Mouse (Mus musculus) forebrain, embryonic 10.5 days (tissue): ENCODE measurements at regions not wholly inside any gene's neighbourhood (a gene's known extent, or its start where the extent isn't known, plus 50 kb on each side); places are given as distances from the start of the nearest gene placed in this dataset.
A peak's percentile ranks its signal among the peaks of the same experiment; 100 is the strongest.

ENCODE experiments used
- DNase-seq: peaks from one replicate; pipeline ENCODE4 v3.0.0-alpha.2; 2017; ENCODE audit warnings: low spot score; ENCODE audit errors: extremely low spot score
- H3K27ac ChIP-seq: fragments of 300-500 bp; sonication (generic); 2 replicates; pipeline ENCODE4 v1.5.1; 2016; ENCODE audit warnings: mild to moderate bottlenecking
- H3K27me3 ChIP-seq: fragments of 300-500 bp; sonication (generic); 2 replicates; pipeline ENCODE4 v1.6.1; 2016; ENCODE audit warnings: mild to moderate bottlenecking; ENCODE audit not compliant: poor library complexity, severe bottlenecking
- H3K36me3 ChIP-seq: fragments of 300-500 bp; sonication (generic); replicated peaks from 2 replicates; pipeline ENCODE4 v1.6.1; 2016; ENCODE audit warnings: mild to moderate bottlenecking, moderate library complexity
- H3K4me1 ChIP-seq: fragments of 300-500 bp; sonication (generic); 2 replicates; pipeline ENCODE4 v1.6.1; 2016
- H3K4me3 ChIP-seq: fragments of 300-500 bp; sonication (generic); 2 replicates; pipeline ENCODE4 v1.5.1; 2016; ENCODE audit warnings: mild to moderate bottlenecking, moderate library complexity
- H3K9me3 ChIP-seq: fragments of 300-500 bp; sonication (generic); 2 replicates; pipeline ENCODE4 v1.6.1; 2016; ENCODE audit warnings: mild to moderate bottlenecking, moderate library complexity
- WGBS: fragments of 180-500 bp; shearing (Covaris S2); methylation state at CpG from one replicate; pipeline ENCODE4 v1.1.7; 2016; 5-methylcytosine and 5-hydroxymethylcytosine counted together

GRCm38 (mm10) chr4:9002380-9002779, 763.5 kb upstream of the Car8 start:
- 84% methylated on average over 6 of the region's 6 CpGs for WGBS
- Histone ChIP-seq H3K27me3 (no peaks in the 10 kb centered on the region), H3K27ac (no peak overlapping the region), H3K9me3 (no peaks in the 10 kb centered on the region), H3K4me1 (peaks cover 24% of the 10 kb centered on the region), H3K4me3 (no peak overlapping the region), H3K36me3 (no peaks in the 10 kb centered on the region)
- DNase-seq = no peak

GRCm38 (mm10) chr4:8998606-8999005, 759.8 kb upstream of the Car8 start:
- Histone ChIP-seq H3K27ac (no peak overlapping the region), H3K4me1 (peaks cover 6% of the 10 kb centered on the region), H3K27me3 (no peaks in the 10 kb centered on the region), H3K4me3 (no peak overlapping the region), H3K9me3 (no peaks in the 10 kb centered on the region), H3K36me3 (no peaks in the 10 kb centered on the region)
- no peak for DNase-seq
- WGBS = 92% methylated on average over 4 of the region's 4 CpGs

GRCm38 (mm10) chr4:8992171-8992570, 753.3 kb upstream of the Car8 start:
- Histone ChIP-seq H3K4me3 (no peak overlapping the region), H3K4me1 (peaks cover 42% of the 10 kb centered on the region), H3K9me3 (no peaks in the 10 kb centered on the region), H3K27ac (no peak overlapping the region), H3K27me3 (no peaks in the 10 kb centered on the region), H3K36me3 (no peaks in the 10 kb centered on the region)
- no peak for DNase-seq
- 73% methylated on average over 1 of the region's 1 CpGs for WGBS

- WGBS = 93% methylated on average over 5 of the region's 5 CpGs
- Histone ChIP-seq H3K27ac (no peak overlapping the region), H3K4me3 (no peak overlapping the region), H3K27me3 (no peaks in the 10 kb centered on the region), H3K9me3 (no peaks in the 10 kb centered on the region), H3K4me1 (peaks cover 58% of the 10 kb centered on the region), H3K36me3 (no peaks in the 10 kb centered on the region)
- no peak for DNase-seq
Measured at GRCm38 (mm10) chr4:8990551-8990950, 751.7 kb upstream of the Car8 start.

- Histone ChIP-seq H3K27ac (no peak overlapping the region), H3K4me1 (peaks cover 59% of the 10 kb centered on the region), H3K9me3 (no peaks in the 10 kb centered on the region), H3K27me3 (no peaks in the 10 kb centered on the region), H3K36me3 (no peaks in the 10 kb centered on the region), H3K4me3 (no peak overlapping the region)
- DNase-seq = no peak
- WGBS = 67% methylated on average over 6 of the region's 6 CpGs
Measured at GRCm38 (mm10) chr4:8989614-8990013, 750.8 kb upstream of the Car8 start.

GRCm38 (mm10) chr4:8989110-8989509, 750.3 kb upstream of the Car8 start:
- no peak for DNase-seq
- no peak overlapping the region for H3K27ac ChIP-seq
- WGBS = 86% methylated on average over 4 of the region's 4 CpGs
- H3K4me3 ChIP-seq = no peak overlapping the region
- peaks cover 59% of the 10 kb centered on the region for H3K4me1 ChIP-seq
- H3K27me3 ChIP-seq = no peaks in the 10 kb centered on the region
- no peaks in the 10 kb centered on the region for H3K9me3 ChIP-seq
- no peaks in the 10 kb centered on the region for H3K36me3 ChIP-seq

- H3K4me1 ChIP-seq = peaks cover 59% of the 10 kb centered on the region
- DNase-seq = no peak
- H3K9me3 ChIP-seq = no peaks in the 10 kb centered on the region
- WGBS = 59% methylated on average over 8 of the region's 8 CpGs
- no peaks in the 10 kb centered on the region for H3K27me3 ChIP-seq
- no peaks in the 10 kb centered on the region for H3K36me3 ChIP-seq
- H3K27ac ChIP-seq = 0 out of 2 replicates have a peak overlapping the region, but pooled peaks have one; percentile 48
- no peak overlapping the region for H3K4me3 ChIP-seq
Measured at GRCm38 (mm10) chr4:8988345-8988733, 749.5 kb upstream of the Car8 start.

GRCm38 (mm10) chr4:8987544-8988344, 748.9 kb upstream of the Car8 start:
- no peak overlapping the region for H3K4me3 ChIP-seq
- H3K27ac ChIP-seq = 0 out of 2 replicates have a peak overlapping the region, but pooled peaks have one; percentile 48
- no peaks in the 10 kb centered on the region for H3K27me3 ChIP-seq
- no peaks in the 10 kb centered on the region for H3K36me3 ChIP-seq
- H3K4me1 ChIP-seq = peaks cover 59% of the 10 kb centered on the region
- no peaks in the 10 kb centered on the region for H3K9me3 ChIP-seq
- WGBS = 59% methylated on average over 10 of the region's 10 CpGs
- no peak for DNase-seq

- Histone ChIP-seq H3K4me3 (no peak overlapping the region), H3K27me3 (no peaks in the 10 kb centered on the region), H3K4me1 (peaks cover 56% of the 10 kb centered on the region), H3K9me3 (no peaks in the 10 kb centered on the region), H3K36me3 (no peaks in the 10 kb centered on the region), H3K27ac (no peak overlapping the region)
- WGBS = 59% methylated on average over 13 of the region's 13 CpGs
- DNase-seq = no peak
Measured at GRCm38 (mm10) chr4:8986394-8987091, 747.7 kb upstream of the Car8 start.

GRCm38 (mm10) chr4:8984059-8984606, 745.3 kb upstream of the Car8 start:
- Histone ChIP-seq H3K4me1 (peaks cover 36% of the 10 kb centered on the region), H3K4me3 (no peak overlapping the region), H3K27ac (no peak overlapping the region), H3K27me3 (no peaks in the 10 kb centered on the region), H3K9me3 (no peaks in the 10 kb centered on the region), H3K36me3 (no peaks in the 10 kb centered on the region)
- DNase-seq = no peak
- WGBS = 96% methylated on average over 5 of the region's 5 CpGs

- no peaks in the 10 kb centered on the region for H3K27me3 ChIP-seq
- DNase-seq = no peak
- 92% methylated on average over 8 of the region's 8 CpGs for WGBS
- H3K27ac ChIP-seq = no peak overlapping the region
- no peaks in the 10 kb centered on the region for H3K4me1 ChIP-seq
- no peaks in the 10 kb centered on the region for H3K9me3 ChIP-seq
- H3K36me3 ChIP-seq = no peaks in the 10 kb centered on the region
- H3K4me3 ChIP-seq = no peak overlapping the region
Measured at GRCm38 (mm10) chr4:8978949-8979348, 740.1 kb upstream of the Car8 start.

GRCm38 (mm10) chr4:8969951-8970455, 731.2 kb upstream of the Car8 start:
- Histone ChIP-seq H3K36me3 (no peaks in the 10 kb centered on the region), H3K27me3 (no peaks in the 10 kb centered on the region), H3K9me3 (no peaks in the 10 kb centered on the region), H3K4me1 (peaks cover 11% of the 10 kb centered on the region), H3K4me3 (no peak overlapping the region), H3K27ac (no peak overlapping the region)
- WGBS = 85% methylated on average over 5 of the region's 5 CpGs
- DNase-seq = no peak

- H3K36me3 ChIP-seq = no peaks in the 10 kb centered on the region
- no peak overlapping the region for H3K4me3 ChIP-seq
- no peaks in the 10 kb centered on the region for H3K9me3 ChIP-seq
- 41% methylated on average over 3 of the region's 3 CpGs for WGBS
- DNase-seq = no peak
- H3K4me1 ChIP-seq = peaks cover 11% of the 10 kb centered on the region
- no peaks in the 10 kb centered on the region for H3K27me3 ChIP-seq
- H3K27ac ChIP-seq = no peak overlapping the region
Measured at GRCm38 (mm10) chr4:8968741-8969140, 729.9 kb upstream of the Car8 start.
